Mouse (Mus musculus) forebrain, embryonic 14.5 days (tissue): Measurements from ENCODE around the gene Tmem92. TPM values are rescaled to one million over a fixed set of nuclear protein-coding genes. Genes with fewer than 3 reads are reported as not detected.

Experiments used
- ATAC-seq: fragments of 200-750 bp; cut with Nextera tagmentation; 2 replicates; pipeline ENCODE4 v1.8.0; 2017; ENCODE audit warnings: mild to moderate bottlenecking, moderate library complexity
- DNase-seq: peaks from one replicate; pipeline ENCODE4 v3.0.0-alpha.2; 2015; ENCODE audit warnings: low spot score
- H3K27ac ChIP-seq: fragments of 300-500 bp; sonication (generic); 2 replicates; pipeline ENCODE4 v1.5.1; 2014; ENCODE audit warnings: low read depth, mild to moderate bottlenecking, control low read depth, low read length, moderate library complexity
- H3K27me3 ChIP-seq: fragments of 300-500 bp; sonication (generic); replicated peaks from 2 replicates; pipeline ENCODE4 v1.6.1; 2014; ENCODE audit warnings: low read length, control low read depth, mixed read lengths; ENCODE audit not compliant: control insufficient read depth, insufficient read depth
- H3K36me3 ChIP-seq: fragments of 300-500 bp; sonication (generic); 2 replicates; pipeline ENCODE4 v1.6.1; 2014; ENCODE audit warnings: low read length, control low read depth; ENCODE audit not compliant: control insufficient read depth, insufficient read depth
- H3K4me1 ChIP-seq: fragments of 300-500 bp; sonication (generic); 2 replicates; pipeline ENCODE4 v1.6.1; 2014; ENCODE audit warnings: antibody characterized with exemption, low read length, control low read depth; ENCODE audit not compliant: control insufficient read depth, insufficient read depth
- H3K4me2 ChIP-seq: fragments of 300-500 bp; sonication (generic); 2 replicates; pipeline ENCODE4 v1.6.1; 2014; ENCODE audit warnings: mild to moderate bottlenecking, control low read depth, low read length
- H3K4me3 ChIP-seq: fragments of 300-500 bp; sonication (generic); 2 replicates; pipeline ENCODE4 v1.5.1; 2014; ENCODE audit warnings: low read depth, low read length, control low read depth
- H3K9ac ChIP-seq: fragments of 300-500 bp; sonication (generic); 2 replicates; pipeline ENCODE4 v1.6.1; 2014; ENCODE audit warnings: mild to moderate bottlenecking, low read length, control low read depth, moderate library complexity
- H3K9me3 ChIP-seq: fragments of 300-500 bp; sonication (generic); replicated peaks from 2 replicates; pipeline ENCODE4 v1.6.1; 2016; ENCODE audit warnings: low read length, control low read depth, mixed read lengths; ENCODE audit not compliant: control insufficient read depth
- WGBS: fragments of 180-500 bp; shearing (Covaris S2); extraction: QIAGEN DNeasy Blood & Tissue Kit; methylation state at CpG from one replicate; pipeline ENCODE4 v1.1.7; 2014; 5-methylcytosine and 5-hydroxymethylcytosine counted together
- polyA plus RNA-seq: library from polyadenylated mRNA; unstranded; fragments of >200 nt; fragmentation: Nextera tagmentation; extraction: Ambion mirVana; gene quantifications from 2 replicates; pipeline ENCODE4 v1.2.1, GENCODE M21; 2014

The Tmem92 gene
- polyA plus RNA-seq, 1 experiment from 2014 or later: not detected

GRCm38 (mm10) chr11:94735746-94736145 is 46.8 kb downstream of the Tmem92 start:
- ATAC-seq (no peak), DNase-seq (no peak)
- Histone ChIP-seq H3K9ac (no peak overlapping the region), H3K4me3 (no peak overlapping the region), H3K9me3 (no peaks in the 10 kb centered on the region), H3K4me1 (no peaks in the 10 kb centered on the region), H3K27ac (no peak overlapping the region), H3K27me3 (no peaks in the 10 kb centered on the region), H3K36me3 (no peaks in the 10 kb centered on the region), H3K4me2 (no peak overlapping the region)
- WGBS: 74% methylated on average over 2 of the region's 2 CpGs

GRCm38 (mm10) chr11:94732773-94733172 is 49.7 kb downstream of the Tmem92 start:
- ATAC-seq (no peak), DNase-seq (no peak)
- H3K4me2 ChIP-seq: no peak overlapping the region
- H3K9ac ChIP-seq: no peak overlapping the region
- H3K4me3 ChIP-seq: no peak overlapping the region
- no peaks in the 10 kb centered on the region for H3K9me3 ChIP-seq
- no peak overlapping the region for H3K27ac ChIP-seq
- no peaks in the 10 kb centered on the region for H3K27me3 ChIP-seq
- WGBS: 48% methylated on average over 8 of the region's 8 CpGs
- H3K36me3 ChIP-seq: no peaks in the 10 kb centered on the region
- H3K4me1 ChIP-seq: no peaks in the 10 kb centered on the region

GRCm38 (mm10) chr11:94731229-94731628 is 51.3 kb downstream of the Tmem92 start:
- Histone ChIP-seq H3K27me3 (no peaks in the 10 kb centered on the region), H3K4me2 (no peak overlapping the region), H3K36me3 (no peaks in the 10 kb centered on the region), H3K27ac (no peak overlapping the region), H3K4me3 (no peak overlapping the region), H3K9ac (no peak overlapping the region), H3K4me1 (no peaks in the 10 kb centered on the region), H3K9me3 (no peaks in the 10 kb centered on the region)
- WGBS: 85% methylated on average over 12 of the region's 12 CpGs
- DNase-seq (no peak), ATAC-seq (no peak)

GRCm38 (mm10) chr11:94730261-94730660 is 52.2 kb downstream of the Tmem92 start:
- DNase-seq: peak; percentile 83
- H3K4me3 ChIP-seq: no peak overlapping the region
- H3K27me3 ChIP-seq: no peaks in the 10 kb centered on the region
- H3K36me3 ChIP-seq: no peaks in the 10 kb centered on the region
- H3K4me1 ChIP-seq: no peaks in the 10 kb centered on the region
- no peak overlapping the region for H3K4me2 ChIP-seq
- 29% methylated on average over 5 of the region's 5 CpGs for WGBS
- no peaks in the 10 kb centered on the region for H3K9me3 ChIP-seq
- no peak overlapping the region for H3K27ac ChIP-seq
- H3K9ac ChIP-seq: no peak overlapping the region
- no peak for ATAC-seq

GRCm38 (mm10) chr11:94729565-94729964 is 52.9 kb downstream of the Tmem92 start:
- no peak for DNase-seq

GRCm38 (mm10) chr11:94728545-94728944 is 54.0 kb downstream of the Tmem92 start:
- DNase-seq (no peak), ATAC-seq (no peak)
- Histone ChIP-seq H3K27me3 (no peaks in the 10 kb centered on the region), H3K4me1 (no peaks in the 10 kb centered on the region), H3K9me3 (no peaks in the 10 kb centered on the region), H3K4me3 (no peak overlapping the region), H3K9ac (no peak overlapping the region), H3K36me3 (no peaks in the 10 kb centered on the region), H3K27ac (no peak overlapping the region), H3K4me2 (no peak overlapping the region)
- WGBS: 80% methylated on average over 3 of the region's 3 CpGs

More at GRCm38 (mm10) chr11:94729565-94729964, 52.9 kb downstream of the Tmem92 start:
- Histone ChIP-seq H3K27ac (no peak overlapping the region), H3K36me3 (no peaks in the 10 kb centered on the region), H3K4me2 (no peak overlapping the region), H3K4me1 (no peaks in the 10 kb centered on the region), H3K4me3 (no peak overlapping the region), H3K9me3 (no peaks in the 10 kb centered on the region), H3K9ac (no peak overlapping the region), H3K27me3 (no peaks in the 10 kb centered on the region)
- WGBS: 29% methylated on average over 4 of the region's 4 CpGs
- no peak for ATAC-seq

- DNase-seq (no peak), ATAC-seq (no peak)
- H3K9ac ChIP-seq: no peak overlapping the region
- H3K9me3 ChIP-seq: no peaks in the 10 kb centered on the region
- 84% methylated on average over 3 of the region's 3 CpGs for WGBS
- no peak overlapping the region for H3K27ac ChIP-seq
- no peak overlapping the region for H3K4me3 ChIP-seq
- H3K4me2 ChIP-seq: no peak overlapping the region
- no peaks in the 10 kb centered on the region for H3K36me3 ChIP-seq
- no peaks in the 10 kb centered on the region for H3K27me3 ChIP-seq
- H3K4me1 ChIP-seq: no peaks in the 10 kb centered on the region
Observed at GRCm38 (mm10) chr11:94727306-94727705, 55.2 kb downstream of the Tmem92 start.

Other genes starting within 250 kb of the Tmem92 start
- 3.9 and 4.1 TPM in 2 replicates for gene Rsad1, start 233.4 kb downstream of the Tmem92 start, polyA plus RNA-seq
- gene Chad, start 217.7 kb downstream of the Tmem92 start, polyA plus RNA-seq: 0.17 TPM in 2 replicates
- 2.1 and 2.3 TPM in 2 replicates for gene Acsf2, start 180.8 kb downstream of the Tmem92 start, polyA plus RNA-seq
- 120 and 137 TPM in 2 replicates for gene Lrrc59, start 152.9 kb downstream of the Tmem92 start, polyA plus RNA-seq
- 100 and 111 TPM in 2 replicates for gene Mrpl27, start 128.9 kb downstream of the Tmem92 start, polyA plus RNA-seq
- gene Eme1, start 128.7 kb downstream of the Tmem92 start, polyA plus RNA-seq: 11.3 and 13.6 TPM in 2 replicates
- gene Xylt2, start 105.2 kb downstream of the Tmem92 start, polyA plus RNA-seq: 6.9 and 8.2 TPM in 2 replicates
- not detected in 2 replicates for gene Gm11541, start 78.2 kb downstream of the Tmem92 start, polyA plus RNA-seq
- not detected in 2 replicates for gene Cdc34b, start 40.9 kb downstream of the Tmem92 start, polyA plus RNA-seq
- gene Col1a1, start 153.5 kb upstream of the Tmem92 start, polyA plus RNA-seq: 20.6 and 41.7 TPM in 2 replicates
- gene Hils1, start 184.9 kb upstream of the Tmem92 start, polyA plus RNA-seq: not detected in 2 replicates
- gene Sgca, start 193.6 kb upstream of the Tmem92 start, polyA plus RNA-seq: not detected in 2 replicates
- gene Ppp1r9b, start 208.3 kb upstream of the Tmem92 start, polyA plus RNA-seq: 20.8 and 21.8 TPM in 2 replicates
- 81.7 and 96.5 TPM in 2 replicates for gene Samd14, start 227.2 kb upstream of the Tmem92 start, polyA plus RNA-seq